Mouse (Mus musculus) yolk sac, embryonic 10.5 days (tissue): Measurements from ENCODE around the gene Tcf12.

ENCODE experiments used
- DNase-seq: peaks from one replicate; pipeline ENCODE4 v3.0.0-alpha.2; 2017; ENCODE audit warnings: low spot score

Tcf12 gene

DNA sequence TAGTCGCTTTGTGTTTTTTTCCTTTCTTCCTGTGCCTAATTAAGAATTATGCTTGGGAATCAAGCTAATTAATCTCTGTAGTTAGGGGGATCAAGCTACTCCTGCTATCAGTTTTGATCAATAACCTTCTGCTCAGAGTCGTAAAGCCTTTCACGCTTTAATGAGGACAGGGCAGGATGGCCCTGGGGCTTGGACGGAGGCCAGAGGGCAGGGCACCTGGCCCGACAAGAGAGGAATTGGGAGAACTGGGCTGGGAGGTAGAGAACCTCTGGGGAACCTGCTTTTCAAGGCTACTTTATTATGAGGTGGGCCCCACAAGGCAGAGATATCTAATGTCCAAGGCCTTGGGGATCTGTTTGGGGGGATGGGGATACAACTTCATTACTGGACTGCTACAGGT, 274.3 kb downstream of the Tcf12 start:
- DNase-seq = no peak

DNA sequence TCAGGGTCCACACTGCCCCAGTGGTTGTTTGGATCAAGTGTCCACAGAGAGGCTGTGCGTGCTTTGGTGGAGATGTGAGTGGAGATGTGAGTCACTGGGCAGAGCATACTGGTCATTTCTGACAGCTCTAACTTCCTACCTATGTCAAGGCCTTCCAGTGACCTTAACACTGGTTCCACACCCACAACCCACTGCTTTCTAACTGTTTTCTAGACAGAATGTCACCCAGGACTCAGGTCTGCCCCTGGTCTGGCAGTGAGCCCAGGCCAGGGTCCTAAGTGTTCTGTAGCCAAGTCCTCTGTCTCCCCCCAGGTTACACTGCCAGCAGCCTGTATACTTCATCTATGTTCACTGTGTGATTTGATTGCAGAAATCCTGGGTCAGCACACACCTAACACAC, 275.3 kb downstream of the Tcf12 start:
- DNase-seq = no peak

DNA sequence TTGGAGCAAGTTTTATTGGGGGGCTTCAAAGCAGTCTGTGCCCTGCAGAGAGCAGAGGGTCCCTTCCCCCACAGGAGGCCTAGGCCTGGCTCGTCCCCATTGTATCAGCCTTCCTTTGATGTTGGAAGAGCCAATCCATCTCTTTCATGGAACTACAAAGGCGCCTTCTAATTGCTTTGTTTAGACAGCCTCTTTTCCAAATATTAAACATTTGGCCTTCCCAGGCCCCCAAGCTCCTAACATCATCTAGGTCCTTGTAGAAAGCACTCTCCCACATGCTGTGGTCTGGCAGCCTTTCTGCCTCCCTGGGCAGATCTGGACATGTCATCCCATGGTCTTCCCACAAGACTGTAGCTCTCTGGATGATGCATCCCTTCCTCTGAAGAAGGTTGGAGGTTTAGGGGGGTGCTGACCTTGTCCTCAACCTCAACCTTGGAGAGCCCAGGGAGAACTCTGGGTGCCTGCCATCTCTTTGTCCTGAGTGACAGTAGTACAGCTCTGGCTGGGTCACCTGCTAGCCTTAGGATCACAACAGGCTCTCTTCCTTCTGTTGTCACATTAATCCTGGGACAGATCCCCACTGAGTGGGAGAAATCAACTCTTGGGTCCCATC, 276.4 kb downstream of the Tcf12 start:
- no peak for DNase-seq

DNA sequence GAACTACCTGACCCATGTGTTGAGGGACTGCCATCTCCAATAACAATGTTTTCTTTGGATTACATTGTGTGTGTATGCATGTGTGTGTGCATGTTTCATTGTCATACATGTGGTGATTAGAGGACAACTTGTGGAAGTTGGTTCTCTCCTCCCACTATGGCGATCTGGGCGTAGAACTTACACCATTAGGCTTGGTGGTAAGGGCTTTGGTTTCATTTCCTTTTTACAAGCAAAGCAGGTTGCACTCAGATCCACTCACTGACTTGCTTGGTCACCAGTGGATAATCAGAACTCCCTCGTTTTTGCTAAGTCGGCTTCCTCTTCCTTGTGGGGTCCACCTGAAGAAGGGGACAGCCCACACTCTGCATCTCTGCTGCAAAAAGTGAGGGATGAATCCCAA, 277.0 kb downstream of the Tcf12 start:
- DNase-seq = no peak

DNA sequence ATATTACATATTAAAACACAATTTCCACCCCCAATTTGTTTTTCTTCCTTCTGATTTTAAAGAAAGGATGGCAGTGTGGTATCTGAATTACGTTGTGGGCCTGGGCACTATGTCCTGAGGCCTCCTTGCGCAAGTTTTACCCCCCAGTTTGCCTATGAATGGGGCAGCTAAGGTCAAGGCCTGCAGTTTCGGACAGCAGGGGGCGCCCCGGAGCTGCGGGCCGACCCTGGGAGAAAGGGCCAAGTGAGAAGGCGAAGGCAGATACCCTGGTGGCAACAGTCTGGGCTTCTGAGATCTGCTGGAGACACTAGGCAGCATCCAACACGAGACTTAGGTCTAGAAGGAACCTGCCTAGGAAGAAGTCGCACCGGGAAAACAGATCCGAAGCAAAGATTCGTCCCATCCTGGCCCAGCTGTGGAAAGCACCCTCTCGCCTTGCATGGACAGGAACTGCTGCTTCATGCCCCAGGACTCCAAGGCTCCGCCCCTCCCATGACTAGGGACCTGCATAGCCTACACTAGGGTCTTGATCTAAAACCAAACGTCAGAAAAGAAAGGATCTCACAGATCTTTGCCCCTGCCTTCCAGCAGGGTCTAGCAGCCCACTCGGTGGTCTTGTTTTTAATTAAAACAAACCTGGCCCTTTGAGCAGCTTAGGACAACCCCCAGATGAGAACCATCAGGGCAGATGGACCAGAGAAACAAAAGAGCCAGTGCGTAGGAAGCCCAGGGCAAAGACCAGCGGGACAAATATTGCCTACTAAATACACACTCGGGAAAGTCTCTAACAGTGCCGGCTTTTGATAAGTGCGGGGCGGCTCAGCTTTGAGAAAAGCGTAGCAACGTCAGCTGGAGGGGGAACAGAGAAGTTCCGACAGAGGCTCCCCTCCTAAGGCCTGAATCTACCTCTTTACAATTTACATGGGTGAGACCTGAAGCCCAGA, 279.6 kb downstream of the Tcf12 start:
- peak; percentile 40 for DNase-seq

DNA sequence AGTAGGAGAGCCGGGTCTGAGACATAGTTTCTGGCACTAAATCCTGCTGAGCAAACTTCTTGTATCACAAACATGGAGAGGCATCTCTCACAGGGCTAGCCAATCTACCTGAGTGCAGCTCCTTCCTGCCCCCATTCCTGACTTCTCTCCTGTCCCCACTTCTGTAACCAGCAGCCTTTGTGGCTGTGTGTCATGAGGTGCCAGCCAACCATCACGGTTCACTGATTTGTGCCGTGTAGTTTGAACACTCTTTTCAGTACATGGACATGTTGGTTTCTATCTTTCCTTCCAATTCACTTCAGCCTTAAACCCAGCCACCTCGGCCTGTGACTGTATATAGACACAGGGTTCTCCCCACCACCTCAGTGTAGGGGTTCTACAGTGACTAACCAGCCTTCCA, 280.7 kb downstream of the Tcf12 start:
- no peak for DNase-seq

DNA sequence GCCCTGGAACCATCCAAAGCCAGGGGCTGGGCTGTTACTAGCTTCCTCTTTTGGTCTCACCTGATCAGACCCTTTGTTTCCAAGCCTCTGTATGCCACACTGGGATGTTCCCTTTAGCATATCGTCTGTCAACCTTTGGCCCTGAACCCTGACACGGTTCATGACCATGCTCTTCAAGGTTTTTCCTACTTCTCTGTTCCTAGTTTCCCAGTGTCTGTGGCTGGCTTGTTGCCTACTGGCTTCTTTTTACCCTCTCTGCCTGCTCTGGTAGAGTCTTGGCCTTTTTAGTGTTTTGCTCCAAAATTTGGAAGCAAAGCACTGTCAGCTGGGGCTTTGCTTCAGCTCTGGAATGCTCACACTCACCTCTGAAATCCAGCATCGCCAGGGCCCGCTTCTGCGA, 281.3 kb downstream of the Tcf12 start:
- no peak for DNase-seq

DNA sequence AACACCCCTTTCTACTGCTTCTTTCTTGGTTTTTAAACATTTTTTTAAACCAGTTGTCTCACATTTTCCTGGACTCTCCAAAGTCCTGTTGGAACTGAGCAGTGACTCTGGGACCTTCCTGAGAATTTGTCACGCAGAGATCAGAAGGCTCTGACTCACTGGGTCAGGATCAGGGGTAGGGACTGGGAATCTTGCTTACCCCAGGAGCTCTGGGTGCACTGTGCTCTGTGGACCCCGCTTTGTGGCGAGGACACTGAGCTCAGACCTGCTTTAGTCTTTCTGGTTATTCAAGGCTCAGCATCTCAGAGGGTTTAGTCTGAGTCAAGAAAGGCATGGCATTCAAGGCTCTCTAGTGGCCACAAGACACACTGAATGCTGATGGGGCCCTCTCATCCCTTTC, 281.9 kb downstream of the Tcf12 start:
- DNase-seq = no peak

DNA sequence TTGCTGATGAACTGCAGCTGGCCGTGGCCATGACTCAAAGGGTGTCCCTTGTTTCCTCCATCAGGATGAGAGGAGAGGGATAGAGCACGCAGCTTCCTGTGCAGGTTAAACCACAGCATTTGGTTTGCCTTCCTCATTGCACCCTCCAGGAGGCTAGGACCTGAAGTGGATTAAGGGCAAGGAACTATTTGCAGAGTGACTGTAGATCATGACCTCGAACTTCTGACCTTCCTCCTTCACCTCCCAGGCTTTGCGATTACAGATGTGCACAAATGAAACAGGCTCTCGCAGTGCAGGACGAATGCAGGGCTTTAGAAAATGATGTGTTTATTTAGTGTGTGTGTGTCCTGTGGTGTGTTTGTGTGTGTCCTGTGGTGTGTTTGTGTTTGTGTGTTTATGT, 282.5 kb downstream of the Tcf12 start:
- no peak for DNase-seq

DNA sequence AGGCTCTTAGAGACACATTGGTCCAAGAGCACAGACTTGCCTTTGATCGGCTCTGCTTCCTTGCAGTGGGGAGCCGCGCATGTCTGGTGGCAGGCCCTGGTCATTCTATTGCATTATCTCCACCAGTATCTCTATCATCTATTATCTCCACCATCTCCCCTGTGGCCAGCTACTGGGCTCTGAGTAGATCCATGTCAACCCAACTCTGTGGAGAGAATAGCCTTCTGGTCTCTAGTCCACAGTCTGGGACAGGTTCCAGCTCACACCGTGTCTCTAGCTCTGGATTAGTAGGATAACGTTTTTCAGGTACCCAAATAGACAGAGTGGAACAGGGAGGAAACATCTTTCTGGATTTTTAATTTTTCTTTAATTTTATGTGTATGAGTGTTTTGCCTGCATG, 284.3 kb downstream of the Tcf12 start:
- no peak for DNase-seq

DNA sequence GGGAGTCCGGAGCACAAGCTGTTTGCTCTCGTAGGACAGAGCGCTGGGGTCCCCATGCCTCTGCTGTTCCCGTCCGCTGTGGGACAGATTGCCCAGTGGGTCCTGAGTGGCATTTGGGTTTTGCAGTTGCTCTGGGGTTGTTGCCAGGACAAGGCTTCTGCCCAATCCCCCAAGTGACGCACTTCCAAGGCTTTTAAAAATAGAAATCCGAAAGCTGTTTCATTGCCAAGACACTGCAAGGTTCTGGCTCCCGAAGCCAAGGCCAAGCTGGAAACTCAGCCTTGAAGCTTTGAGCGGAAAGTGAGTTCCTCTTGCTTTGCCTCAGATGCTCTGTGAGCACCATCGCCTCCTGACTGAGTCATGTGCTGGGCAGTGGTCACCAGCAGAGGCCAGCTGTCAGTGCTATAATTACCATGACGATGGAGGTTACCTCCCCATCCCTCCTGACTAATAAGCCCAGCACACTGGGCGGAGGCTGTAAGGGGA, 285.6 kb downstream of the Tcf12 start:
- DNase-seq = no peak

DNA sequence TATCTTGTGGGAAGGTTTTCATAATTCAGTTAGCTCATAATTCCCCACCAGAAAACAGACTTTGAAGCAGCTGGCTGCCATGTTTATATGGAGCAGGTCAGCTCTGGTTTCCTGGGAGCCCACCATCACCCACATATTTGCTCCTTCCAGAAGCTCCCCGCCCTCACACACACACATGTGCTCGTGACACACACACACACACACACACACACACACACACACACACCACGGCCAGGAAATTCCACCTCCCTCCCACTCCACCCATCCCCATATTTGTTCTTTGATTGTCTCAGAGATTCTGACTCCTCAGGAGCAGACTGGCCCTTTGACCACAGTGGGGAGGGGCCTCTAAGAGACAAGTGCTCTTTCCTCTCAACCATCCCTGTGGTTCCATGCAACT, 289.7 kb downstream of the Tcf12 start:
- DNase-seq = no peak

DNA sequence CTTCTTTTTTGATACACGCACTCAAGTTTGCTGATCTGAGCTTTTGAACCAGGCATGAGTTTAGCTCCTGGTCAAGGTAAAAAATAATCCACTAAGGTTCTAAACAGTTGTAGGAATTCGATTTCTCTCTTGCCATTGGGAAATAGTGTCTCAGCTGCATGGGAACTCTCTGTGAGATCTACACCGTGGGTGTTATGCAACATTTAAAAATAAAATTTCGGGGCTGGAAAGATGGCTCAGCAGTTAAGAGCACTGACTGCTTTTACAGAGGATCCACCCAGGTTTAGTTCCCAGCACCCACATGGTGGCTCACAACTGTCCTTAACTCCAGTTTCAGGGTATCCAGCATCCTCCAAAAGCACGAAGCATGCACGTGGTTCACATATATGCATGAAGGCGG, 293.2 kb downstream of the Tcf12 start:
- no peak for DNase-seq

DNA sequence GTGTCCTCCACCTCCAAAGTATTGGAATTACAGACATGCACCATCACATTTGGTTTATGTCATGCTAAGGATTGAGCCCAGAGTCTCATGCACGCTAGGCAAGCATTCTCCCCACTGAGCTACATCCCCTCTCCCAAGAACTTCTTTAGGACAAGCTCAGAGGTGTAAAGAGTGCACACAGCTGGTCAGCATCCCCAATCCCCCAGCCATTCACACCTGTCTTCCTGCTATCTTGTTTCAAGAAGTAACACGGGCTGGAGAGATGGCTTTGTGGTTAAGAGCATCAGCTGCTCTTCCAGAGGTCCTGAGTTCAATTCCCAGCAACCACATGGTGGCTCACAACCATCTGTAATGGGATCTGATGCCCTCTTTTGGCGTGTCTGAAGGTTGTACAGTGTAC, 295.6 kb downstream of the Tcf12 start:
- DNase-seq = no peak

DNA sequence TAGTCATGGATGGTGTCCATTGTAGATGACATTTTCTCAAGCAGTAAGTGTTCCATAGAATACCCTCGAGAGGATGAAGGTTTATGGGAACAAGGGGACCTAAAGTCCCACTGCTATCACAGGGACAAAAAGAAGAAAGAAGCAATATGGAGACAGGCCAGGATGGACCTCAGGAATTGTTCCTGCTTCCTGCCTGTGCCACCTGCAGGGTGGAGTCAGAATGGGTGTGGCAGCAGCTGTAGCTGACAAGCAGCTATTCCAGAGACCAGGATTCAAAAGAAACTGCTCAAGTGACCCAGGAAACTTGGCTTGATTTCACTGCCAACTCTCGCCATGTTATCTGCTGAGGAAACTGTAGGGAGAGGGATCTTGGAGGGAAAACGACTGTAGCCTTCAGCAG, 298.1 kb downstream of the Tcf12 start:
- DNase-seq = no peak

DNA sequence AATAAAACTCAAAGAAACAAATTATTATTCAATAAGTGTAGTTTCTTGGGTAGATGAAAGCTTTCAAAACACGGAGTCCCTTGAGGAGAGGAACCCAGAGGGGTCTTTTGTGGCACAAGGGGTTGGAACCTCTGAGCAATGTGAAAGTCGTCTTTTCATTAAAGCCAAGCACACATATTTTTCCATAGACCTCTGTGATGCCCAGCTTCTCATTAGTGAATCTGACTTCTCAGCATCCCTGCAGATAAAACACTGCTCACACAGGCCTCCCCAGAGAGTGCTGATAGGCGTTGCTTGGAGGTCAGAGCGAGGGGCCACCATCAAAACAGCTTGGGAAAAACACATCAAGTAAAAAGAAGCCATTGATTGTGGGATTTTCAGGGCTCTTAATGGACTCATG, 298.8 kb downstream of the Tcf12 start:
- DNase-seq = no peak

DNA sequence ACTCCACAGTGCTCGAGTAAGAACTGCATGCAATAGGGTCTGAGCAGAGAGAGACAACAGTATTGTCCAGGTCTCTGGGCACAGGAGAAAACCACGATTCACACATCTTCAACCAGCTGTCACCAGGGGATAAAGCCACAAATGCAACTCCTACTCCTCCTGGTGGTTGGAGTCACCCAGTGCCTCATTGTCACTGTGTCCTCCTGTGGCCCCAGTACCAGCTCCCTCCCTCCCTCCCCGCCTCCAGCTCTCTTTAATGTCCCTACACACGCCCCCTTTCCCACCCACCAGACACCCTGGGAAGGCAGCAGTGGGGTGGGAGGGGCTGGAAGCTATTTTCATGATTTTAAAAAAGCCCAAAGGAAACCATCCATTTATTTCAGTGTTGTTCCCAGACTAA, 299.3 kb downstream of the Tcf12 start:
- DNase-seq = no peak

DNA sequence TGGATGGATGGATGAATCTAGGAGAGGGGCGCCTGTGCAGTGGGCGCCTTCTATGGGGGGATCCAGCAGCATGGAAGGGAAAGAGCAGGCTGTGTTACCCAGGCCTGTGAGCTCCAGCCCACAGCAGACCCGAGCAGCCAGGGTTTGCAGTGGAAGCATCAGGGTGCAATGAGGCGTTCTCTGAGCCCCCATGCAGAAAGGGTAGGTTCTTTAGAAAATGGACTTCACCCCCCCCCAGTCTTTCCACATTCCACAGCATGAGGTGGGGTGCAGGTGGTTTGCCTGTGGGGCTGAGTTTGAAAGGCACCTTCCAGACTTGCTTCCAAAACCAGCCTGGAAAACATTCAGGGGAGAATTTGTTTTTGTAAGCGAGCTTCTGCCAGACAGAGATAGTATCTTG, 300.3 kb downstream of the Tcf12 start:
- DNase-seq = no peak

DNA sequence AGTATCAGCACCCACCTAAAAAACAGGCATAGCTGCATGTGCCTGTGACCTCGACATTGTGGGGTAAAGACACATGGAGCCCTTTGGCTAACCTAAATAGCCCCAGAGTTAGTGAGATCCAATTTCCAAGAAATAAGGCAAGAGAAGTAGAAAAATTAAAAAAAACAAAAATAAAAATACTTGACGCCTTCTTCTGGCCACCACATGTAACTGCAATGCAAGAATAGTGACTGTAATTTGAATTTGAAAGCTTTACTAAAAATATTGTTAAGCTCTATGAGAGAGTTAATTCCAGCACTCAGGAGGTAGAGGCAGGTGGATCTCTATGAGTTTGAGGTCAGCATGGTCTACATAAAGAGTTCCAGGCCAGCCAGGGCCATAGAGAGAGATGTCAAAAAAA, 300.9 kb downstream of the Tcf12 start:
- DNase-seq = no peak

DNA sequence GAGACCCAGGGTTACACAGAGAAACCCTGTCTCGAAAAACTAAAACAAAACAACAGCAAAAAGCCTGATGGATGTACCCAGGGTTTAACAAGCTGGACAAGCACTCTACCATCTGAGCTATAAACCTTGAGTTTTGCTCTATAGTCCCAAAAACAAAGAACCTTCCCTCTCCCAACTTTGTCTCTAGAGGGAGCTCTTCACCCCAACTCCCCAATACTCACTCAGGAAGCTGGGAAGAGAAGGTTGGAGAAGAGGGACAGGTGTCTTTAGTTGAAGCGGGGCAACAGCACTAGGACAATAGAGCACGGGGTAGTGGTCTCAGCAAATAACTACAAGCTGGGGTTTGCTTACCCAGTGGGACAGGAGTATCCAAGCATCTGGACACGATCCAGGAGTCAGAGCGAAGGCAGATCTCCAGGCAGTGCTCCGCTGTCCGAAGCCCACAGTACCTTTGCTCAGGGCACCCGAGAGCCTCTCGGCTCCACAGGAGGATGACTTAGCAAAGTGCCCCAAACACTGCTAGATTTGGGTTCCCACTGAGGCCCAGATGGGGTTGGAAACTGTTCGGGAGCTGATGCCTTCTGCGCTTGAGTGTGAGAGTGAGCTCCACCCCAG, 302.9 kb downstream of the Tcf12 start:
- no peak for DNase-seq

DNA sequence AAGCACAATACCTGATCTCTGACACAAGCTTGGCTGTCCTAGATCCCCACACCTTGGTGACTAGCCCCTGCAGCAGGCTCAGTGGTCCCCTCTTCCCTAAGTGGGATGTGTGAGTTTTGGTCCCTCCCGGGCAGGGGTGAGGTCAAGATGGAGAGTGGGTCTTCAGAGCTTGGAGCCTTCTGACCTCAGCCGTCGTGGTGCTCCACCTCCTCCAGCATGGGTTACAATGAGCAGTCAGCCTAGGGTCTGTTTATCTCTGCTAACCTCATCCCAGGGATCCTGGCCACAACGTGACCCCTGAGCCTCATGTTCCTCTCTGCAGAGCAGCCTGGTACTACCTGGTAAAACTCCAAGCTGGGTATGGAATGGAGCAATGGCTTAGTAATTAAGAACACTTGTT, 303.9 kb downstream of the Tcf12 start:
- no peak for DNase-seq

DNA sequence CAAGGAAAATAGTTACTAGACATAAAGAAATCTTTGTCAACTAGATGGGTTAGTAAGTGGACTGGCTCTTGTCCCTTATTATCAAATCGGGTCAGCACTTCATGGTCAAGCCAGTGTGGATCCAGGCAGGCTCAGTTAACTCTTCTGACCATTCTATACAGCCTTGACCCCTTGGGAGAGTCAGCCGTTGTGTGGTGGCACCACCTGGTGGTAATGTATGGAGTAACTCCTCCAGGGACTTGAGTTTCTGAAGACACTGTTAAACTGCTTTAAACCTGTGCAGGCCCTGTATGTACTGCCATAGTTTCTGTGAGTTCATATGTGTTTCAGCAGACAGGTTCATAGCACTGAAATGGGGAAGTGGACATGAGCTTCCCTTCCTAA, 305.3 kb downstream of the Tcf12 start:
- DNase-seq = peak; percentile 77
